Mouse (Mus musculus): ENCODE measurements around the gene Slc23a4.

Slc23a4 gene

GRCm38 (mm10) chr6:34954926-34955861 lies 33.0 kb downstream of the Slc23a4 start:
- no peak for DNase-seq (ENCODE audit: low spot score)

- no peak for DNase-seq (ENCODE audit: low spot score)
These were observed 36.1 kb downstream of the Slc23a4 start for GRCm38 (mm10) chr6:34951956-34952667.

- DNase-seq (ENCODE audit: low spot score), result no peak
These were observed 36.7 kb downstream of the Slc23a4 start for GRCm38 (mm10) chr6:34951518-34951917.

GRCm38 (mm10) chr6:34948461-34948860 lies 39.7 kb downstream of the Slc23a4 start:
- no peak for DNase-seq (ENCODE audit: low spot score)

- no peak for DNase-seq (ENCODE audit: low spot score)
These were observed 41.6 kb downstream of the Slc23a4 start for GRCm38 (mm10) chr6:34946486-34947079.

- no peak for DNase-seq (ENCODE audit: low spot score)
These were observed 44.7 kb downstream of the Slc23a4 start for GRCm38 (mm10) chr6:34943499-34943898.

- DNase-seq (ENCODE audit: low spot score), result no peak
These were observed 45.8 kb downstream of the Slc23a4 start for GRCm38 (mm10) chr6:34942446-34942845.

- DNase-seq (ENCODE audit: low spot score), result no peak
These were observed 46.7 kb downstream of the Slc23a4 start for GRCm38 (mm10) chr6:34941496-34941895.

- DNase-seq (ENCODE audit: low spot score), result no peak
These were observed 48.8 kb downstream of the Slc23a4 start for GRCm38 (mm10) chr6:34939451-34939850.

GRCm38 (mm10) chr6:34938929-34939325 lies 49.3 kb downstream of the Slc23a4 start:
- no peak for DNase-seq (ENCODE audit: low spot score)

GRCm38 (mm10) chr6:34938280-34938928 lies 49.8 kb downstream of the Slc23a4 start:
- no peak for DNase-seq (ENCODE audit: low spot score)

GRCm38 (mm10) chr6:34936743-34937142 lies 51.5 kb downstream of the Slc23a4 start:
- DNase-seq (ENCODE audit: low spot score), result no peak

GRCm38 (mm10) chr6:34932633-34933032 lies 55.6 kb downstream of the Slc23a4 start:
- no peak for DNase-seq (ENCODE audit: low spot score)

GRCm38 (mm10) chr6:34927594-34927993 lies 60.6 kb downstream of the Slc23a4 start:
- no peak for DNase-seq (ENCODE audit: low spot score)

- no peak for DNase-seq (ENCODE audit: low spot score)
These were observed 61.0 kb downstream of the Slc23a4 start for GRCm38 (mm10) chr6:34927156-34927555.

- no peak for DNase-seq (ENCODE audit: low spot score)
These were observed 66.3 kb downstream of the Slc23a4 start for GRCm38 (mm10) chr6:34921941-34922340.

- no peak for DNase-seq (ENCODE audit: low spot score)
These were observed 67.6 kb downstream of the Slc23a4 start for GRCm38 (mm10) chr6:34920631-34921030.

GRCm38 (mm10) chr6:34919956-34920355 lies 68.2 kb downstream of the Slc23a4 start, which contains the start of gene Stra8:
TSS of gene Stra8 (plus strand) at chr6:34920163.
- no peak for DNase-seq (ENCODE audit: low spot score)

- no peak for DNase-seq (ENCODE audit: low spot score)
These were observed 69.1 kb downstream of the Slc23a4 start for GRCm38 (mm10) chr6:34919146-34919545.

GRCm38 (mm10) chr6:34914462-34914861 lies 73.7 kb downstream of the Slc23a4 start:
- no peak for DNase-seq (ENCODE audit: low spot score)

GRCm38 (mm10) chr6:34913341-34914040 lies 74.7 kb downstream of the Slc23a4 start:
- no peak for DNase-seq (ENCODE audit: low spot score)

Measured in urinary bladder, postnatal 10 days (tissue).